Mouse (Mus musculus): ENCODE measurements at regions not wholly inside any gene's neighbourhood (a gene's known extent, or its start where the extent isn't known, plus 50 kb on each side); places are given as distances from the start of the nearest gene placed in this dataset.

DNA sequence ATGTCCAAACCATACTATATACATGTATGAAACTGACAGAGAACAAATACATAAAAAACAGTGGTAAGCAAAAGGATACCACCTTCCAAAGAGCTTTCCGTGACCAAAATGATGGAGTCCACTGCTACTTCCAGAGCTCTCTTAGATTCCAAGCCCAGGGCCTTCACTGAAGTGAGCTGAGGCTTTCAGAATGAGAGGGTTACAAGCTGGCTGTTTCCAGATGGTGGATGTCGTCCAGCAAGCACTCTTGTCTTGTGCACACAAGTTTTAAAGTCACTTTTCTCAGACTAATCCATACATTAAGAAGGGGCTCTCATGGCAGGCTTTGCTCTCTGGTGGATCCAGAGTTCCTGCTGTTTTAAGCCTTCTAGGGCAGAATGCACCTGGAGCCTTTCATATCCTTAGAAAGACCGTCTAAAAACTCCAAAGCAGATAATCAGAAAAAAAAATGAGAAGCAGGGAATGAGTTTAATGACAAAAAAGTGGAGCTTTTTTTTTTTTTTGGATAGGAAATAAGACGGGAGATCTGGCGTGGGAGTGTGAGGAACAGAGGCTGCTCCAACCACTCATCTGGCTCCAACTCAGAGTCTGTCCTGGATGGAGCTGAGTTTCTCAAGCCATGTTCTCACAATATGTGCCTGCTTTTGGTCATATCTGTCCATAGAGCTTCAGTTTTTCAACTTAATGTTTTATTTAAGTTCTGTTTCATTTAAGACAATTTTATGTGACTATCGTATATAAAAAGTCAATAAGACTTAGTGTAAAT lies 281.9 kb upstream of the Mmadhc start:
- no peak for TF ChIP-seq MAX (IDR thresholded peaks at IDR 0.05; ENCODE audit: low read depth)
- TF ChIP-seq TCF12 (IDR thresholded peaks at IDR 0.05; ENCODE audit: insufficient read depth, poor library complexity, severe bottlenecking) = no peak
- TF ChIP-seq POLR2A (IDR thresholded peaks at IDR 0.05; ENCODE audit: insufficient read length, low read depth) = no peak
- no peak for TF ChIP-seq POLR2AphosphoS2 (IDR thresholded peaks at IDR 0.05; ENCODE audit: insufficient read length, low read depth)
- TF ChIP-seq SRF (IDR thresholded peaks at IDR 0.05; ENCODE audit: control insufficient read depth, insufficient read length, low read depth) = no peak
- TF ChIP-seq CEBPB (IDR thresholded peaks at IDR 0.05; ENCODE audit: insufficient read depth, poor library complexity, severe bottlenecking) = no peak
- TF ChIP-seq TCF3 (IDR thresholded peaks at IDR 0.05; ENCODE audit: insufficient read length, low read depth) = no peak
- TF ChIP-seq REST (IDR thresholded peaks at IDR 0.05; ENCODE audit: insufficient read depth, insufficient read length) = no peak
- TF ChIP-seq E2F4 (IDR thresholded peaks at IDR 0.05; ENCODE audit: insufficient read depth) = no peak
- TF ChIP-seq MYOD1 (IDR thresholded peaks at IDR 0.05; ENCODE audit: control insufficient read depth in 1 of 3, insufficient read length in 2 of 3, low read depth in 2 of 3) = no peak
- no peak for TF ChIP-seq MYOG (IDR thresholded peaks at IDR 0.05; ENCODE audit: control insufficient read depth in 1 of 3, insufficient read depth in 1 of 3, insufficient read length in 2 of 3, low read depth in 2 of 3)
- TF ChIP-seq USF1 (IDR thresholded peaks at IDR 0.05; ENCODE audit: low read depth) = no peak
- Histone ChIP-seq H3K36me3 (ENCODE audit: control insufficient read depth, insufficient read depth) (no peaks in the 10 kb centered on the region), H3K27me3 (ENCODE audit: control insufficient read depth, insufficient read depth, insufficient read length) (no peaks in the 10 kb centered on the region)

DNA sequence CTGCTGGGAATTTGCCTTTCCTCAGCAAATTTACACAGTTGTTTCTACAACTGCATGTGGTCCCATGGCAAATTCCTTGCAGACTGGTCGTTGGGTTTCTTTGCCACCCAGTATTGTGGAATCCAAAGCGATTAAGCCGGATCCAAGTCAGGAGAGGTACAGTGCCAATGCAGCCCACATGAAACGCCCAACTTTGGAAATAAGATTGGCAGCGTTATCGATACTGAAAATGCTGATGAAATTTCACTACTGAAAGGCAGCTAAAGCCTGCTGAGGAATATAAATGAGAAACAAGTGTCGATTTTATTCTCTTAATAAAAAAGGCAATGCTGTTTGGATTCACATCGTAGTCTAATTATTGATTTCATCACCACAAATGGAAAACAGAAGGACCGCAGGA lies 281.1 kb upstream of the Mmadhc start:
- no peaks in the 10 kb centered on the region for H3K79me2 ChIP-seq (ENCODE audit: control insufficient read depth, insufficient read depth)
- no peaks in the 10 kb centered on the region for H3K27me3 ChIP-seq (ENCODE audit: control insufficient read depth, insufficient read depth, insufficient read length)
- no peak for TF ChIP-seq CEBPB (IDR thresholded peaks at IDR 0.05; ENCODE audit: insufficient read depth, poor library complexity, severe bottlenecking)
- TF ChIP-seq MAX (IDR thresholded peaks at IDR 0.05; ENCODE audit: low read depth) = no peak
- no peak for TF ChIP-seq MYOG (IDR thresholded peaks at IDR 0.05; ENCODE audit: control insufficient read depth in 1 of 3, insufficient read depth in 1 of 3, insufficient read length in 2 of 3, low read depth in 2 of 3)
- TF ChIP-seq MYOD1 (IDR thresholded peaks at IDR 0.05; ENCODE audit: control insufficient read depth in 1 of 3, insufficient read length in 2 of 3, low read depth in 2 of 3) = no peak
- no peak for TF ChIP-seq POLR2A (IDR thresholded peaks at IDR 0.05; ENCODE audit: insufficient read length, low read depth)
- TF ChIP-seq E2F4 (IDR thresholded peaks at IDR 0.05; ENCODE audit: insufficient read depth) = no peak
- no peak for TF ChIP-seq SRF (IDR thresholded peaks at IDR 0.05; ENCODE audit: control insufficient read depth, insufficient read length, low read depth)
- TF ChIP-seq TCF12 (IDR thresholded peaks at IDR 0.05; ENCODE audit: insufficient read depth, poor library complexity, severe bottlenecking) = no peak
- no peak for TF ChIP-seq USF1 (IDR thresholded peaks at IDR 0.05; ENCODE audit: low read depth)
- TF ChIP-seq TCF3 (IDR thresholded peaks at IDR 0.05; ENCODE audit: insufficient read length, low read depth) = no peak
- no peak for TF ChIP-seq REST (IDR thresholded peaks at IDR 0.05; ENCODE audit: insufficient read depth, insufficient read length)
- no peak for TF ChIP-seq POLR2AphosphoS2 (IDR thresholded peaks at IDR 0.05; ENCODE audit: insufficient read length, low read depth)
- H3ac ChIP-seq (ENCODE audit: control insufficient read depth, insufficient read length) = no peak overlapping the region
- no peak overlapping the region for H3K4me2 ChIP-seq (ENCODE audit: low read depth)
- H3K4me3 ChIP-seq = no peak overlapping the region
- no peaks in the 10 kb centered on the region for H3K36me3 ChIP-seq (ENCODE audit: control insufficient read depth, insufficient read depth)

More for the DNA sequence above, 281.9 kb upstream of the Mmadhc start:
- no peak overlapping the region for H3ac ChIP-seq (ENCODE audit: control insufficient read depth, insufficient read length)
- no peaks in the 10 kb centered on the region for H3K79me2 ChIP-seq (ENCODE audit: control insufficient read depth, insufficient read depth)
- H3K4me2 ChIP-seq (ENCODE audit: low read depth) = no peak overlapping the region
- no peak overlapping the region for H3K4me3 ChIP-seq

GRCm38 (mm10) chr2:50573455-50573854 lies 276.9 kb upstream of the Mmadhc start:
- Histone ChIP-seq H3ac (ENCODE audit: control insufficient read depth, insufficient read length) (no peak overlapping the region), H3K4me3 (no peak overlapping the region)
- no peak for TF ChIP-seq CEBPB (IDR thresholded peaks at IDR 0.05; ENCODE audit: insufficient read depth, poor library complexity, severe bottlenecking)
- TF ChIP-seq USF1 (IDR thresholded peaks at IDR 0.05; ENCODE audit: low read depth) = no peak
- no peak for TF ChIP-seq MAX (IDR thresholded peaks at IDR 0.05; ENCODE audit: low read depth)
- no peak for TF ChIP-seq POLR2AphosphoS2 (IDR thresholded peaks at IDR 0.05; ENCODE audit: insufficient read length, low read depth)
- TF ChIP-seq MYOG (IDR thresholded peaks at IDR 0.05; ENCODE audit: control insufficient read depth in 1 of 3, insufficient read depth in 1 of 3, insufficient read length in 2 of 3, low read depth in 2 of 3) = no peak
- no peak for TF ChIP-seq E2F4 (IDR thresholded peaks at IDR 0.05; ENCODE audit: insufficient read depth)
- no peak for TF ChIP-seq TCF12 (IDR thresholded peaks at IDR 0.05; ENCODE audit: insufficient read depth, poor library complexity, severe bottlenecking)
- TF ChIP-seq MYOD1 (IDR thresholded peaks at IDR 0.05; ENCODE audit: control insufficient read depth in 1 of 3, insufficient read length in 2 of 3, low read depth in 2 of 3) = no peak
- TF ChIP-seq POLR2A (IDR thresholded peaks at IDR 0.05; ENCODE audit: insufficient read length, low read depth) = no peak
- no peak for TF ChIP-seq TCF3 (IDR thresholded peaks at IDR 0.05; ENCODE audit: insufficient read length, low read depth)
- no peak for TF ChIP-seq SRF (IDR thresholded peaks at IDR 0.05; ENCODE audit: control insufficient read depth, insufficient read length, low read depth)
- no peak for TF ChIP-seq REST (IDR thresholded peaks at IDR 0.05; ENCODE audit: insufficient read depth, insufficient read length)

GRCm38 (mm10) chr2:50571021-50571420 lies 274.4 kb upstream of the Mmadhc start:
- Histone ChIP-seq H3K36me3 (ENCODE audit: control insufficient read depth, insufficient read depth) (no peaks in the 10 kb centered on the region), H3ac (ENCODE audit: control insufficient read depth, insufficient read length) (no peak overlapping the region), H3K4me2 (ENCODE audit: low read depth) (no peak overlapping the region), H3K79me2 (ENCODE audit: control insufficient read depth, insufficient read depth) (no peaks in the 10 kb centered on the region), H3K4me3 (no peak overlapping the region), H3K27me3 (ENCODE audit: control insufficient read depth, insufficient read depth, insufficient read length) (no peaks in the 10 kb centered on the region)
- TF ChIP-seq CEBPB (IDR thresholded peaks at IDR 0.05; ENCODE audit: insufficient read depth, poor library complexity, severe bottlenecking) (no peak), MAX (IDR thresholded peaks at IDR 0.05; ENCODE audit: low read depth) (no peak), REST (IDR thresholded peaks at IDR 0.05; ENCODE audit: insufficient read depth, insufficient read length) (no peak), MYOD1 (IDR thresholded peaks at IDR 0.05; ENCODE audit: control insufficient read depth in 1 of 3, insufficient read length in 2 of 3, low read depth in 2 of 3) (no peak), MYOG (IDR thresholded peaks at IDR 0.05; ENCODE audit: control insufficient read depth in 1 of 3, insufficient read depth in 1 of 3, insufficient read length in 2 of 3, low read depth in 2 of 3) (no peak), POLR2A (IDR thresholded peaks at IDR 0.05; ENCODE audit: insufficient read length, low read depth) (no peak), USF1 (IDR thresholded peaks at IDR 0.05; ENCODE audit: low read depth) (no peak), TCF3 (IDR thresholded peaks at IDR 0.05; ENCODE audit: insufficient read length, low read depth) (no peak), E2F4 (IDR thresholded peaks at IDR 0.05; ENCODE audit: insufficient read depth) (no peak), TCF12 (IDR thresholded peaks at IDR 0.05; ENCODE audit: insufficient read depth, poor library complexity, severe bottlenecking) (no peak), POLR2AphosphoS2 (IDR thresholded peaks at IDR 0.05; ENCODE audit: insufficient read length, low read depth) (no peak), SRF (IDR thresholded peaks at IDR 0.05; ENCODE audit: control insufficient read depth, insufficient read length, low read depth) (no peak)

More at GRCm38 (mm10) chr2:50573455-50573854, 276.9 kb upstream of the Mmadhc start:
- H3K27me3 ChIP-seq (ENCODE audit: control insufficient read depth, insufficient read depth, insufficient read length) = no peaks in the 10 kb centered on the region
- H3K79me2 ChIP-seq (ENCODE audit: control insufficient read depth, insufficient read depth) = no peaks in the 10 kb centered on the region
- H3K36me3 ChIP-seq (ENCODE audit: control insufficient read depth, insufficient read depth) = no peaks in the 10 kb centered on the region
- no peak overlapping the region for H3K4me2 ChIP-seq (ENCODE audit: low read depth)

Data from myocyte (in vitro differentiated cells).